Mouse (Mus musculus) MEL (cell line): ENCODE results near the gene Phf3.

ENCODE experiments used
- CTCF ChIP-seq, 3 experiments: IDR thresholded peaks in 2 of 3; conservative IDR thresholded peaks in 1 of 3; 2 replicates each; pipeline ENCODE4 v1.5.1; 2011 to 2012; ENCODE audit warnings: low read length in 3 of 3, low read depth in 2 of 3, mild to moderate bottlenecking in 2 of 3, improper control_type of control experiment in 1 of 3, inconsistent platforms in 1 of 3, mixed read lengths in 1 of 3, moderate library complexity in 1 of 3; ENCODE audit not compliant: control insufficient read depth in 1 of 3, insufficient read depth in 1 of 3, poor library complexity in 1 of 3, severe bottlenecking in 1 of 3
- EP300 ChIP-seq, 2 experiments: IDR thresholded peaks; 2 replicates each; pipeline ENCODE4 v1.6.1; 2011; ENCODE audit warnings: improper control_type of control experiment in 2 of 2, low read length in 2 of 2, low read depth in 1 of 2, mild to moderate bottlenecking in 1 of 2
- USF2 ChIP-seq, 2 experiments: IDR thresholded peaks; 2 replicates each; pipeline ENCODE4 v1.6.1; 2011 to 2012; ENCODE audit warnings: improper control_type of control experiment in 2 of 2, low read length in 2 of 2, borderline replicate concordance in 1 of 2, inconsistent platforms in 1 of 2, low read depth in 1 of 2, mild to moderate bottlenecking in 1 of 2; ENCODE audit not compliant: insufficient read depth in 1 of 2
- ZNF384 ChIP-seq: IDR thresholded peaks from 2 replicates; pipeline ENCODE4 v1.6.1; 2012; ENCODE audit warnings: low read depth, mild to moderate bottlenecking, inconsistent platforms, low read length, improper control_type of control experiment

DNA sequence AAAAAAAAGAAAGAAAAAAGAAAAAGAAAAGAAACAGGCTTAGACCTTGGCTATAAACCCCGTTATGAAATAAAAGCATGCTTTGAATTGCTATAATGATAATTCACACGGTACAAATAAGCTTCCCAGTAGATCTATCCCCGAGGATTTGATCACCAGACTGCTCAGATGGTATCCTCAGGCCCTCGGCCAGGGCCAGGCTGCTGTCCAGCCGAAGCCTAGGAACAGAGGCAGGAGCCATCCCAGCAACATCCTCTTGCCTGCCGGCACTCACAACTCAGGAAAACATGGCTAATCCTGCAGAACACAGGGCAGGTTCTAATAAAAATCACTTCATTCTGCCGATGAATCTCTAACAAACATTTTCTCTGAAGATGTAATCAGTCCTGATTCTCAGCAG lies 100.9 kb downstream of the Phf3 start:
- TF ChIP-seq ZNF384 (no peak), EP300 (IDR thresholded peaks at IDR 0.05; ENCODE audit: low read depth in 1 of 2, low read length in 2 of 2) (no peak), CTCF (IDR thresholded peaks at IDR 0.05 in 2 of 3, conservative IDR thresholded peaks at IDR 0.05 in 1 of 3; ENCODE audit: control insufficient read depth in 1 of 3, insufficient read depth in 1 of 3, low read depth in 2 of 3, low read length in 3 of 3, poor library complexity in 1 of 3, severe bottlenecking in 1 of 3) (no peak), USF2 (IDR thresholded peaks at IDR 0.05; ENCODE audit: borderline replicate concordance in 1 of 2, insufficient read depth in 1 of 2, low read depth in 1 of 2, low read length in 2 of 2) (no peak)
